23 mouse cellular contexts compared by ENCODE assay signal in the genomic region with DNA sequence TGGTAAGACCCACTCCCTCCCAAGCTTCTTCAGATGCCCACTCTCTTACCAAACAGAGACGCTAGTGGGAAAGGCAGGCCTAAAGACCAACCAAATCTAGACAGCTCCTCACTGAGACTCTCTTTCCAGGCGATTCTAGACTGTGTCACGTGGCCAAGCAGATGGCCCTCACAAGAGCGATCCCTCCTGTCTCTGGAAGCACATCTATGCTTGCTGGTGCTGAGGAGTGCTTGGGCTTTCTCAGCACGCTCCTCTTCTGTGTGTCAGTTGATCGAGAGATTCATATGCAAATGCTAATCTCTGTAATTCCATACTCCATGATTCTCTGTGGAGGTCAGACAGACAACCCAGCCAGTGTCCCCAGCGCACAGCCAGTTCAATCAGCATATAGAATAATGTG. TPM values are rescaled to one million over a fixed set of nuclear protein-coding genes. Genes with fewer than 3 reads are reported as not detected.
DNase-seq lines count a peak whose midpoint lies in the region; ATAC-seq and TF ChIP-seq lines count a peak whose summit lies in the region.
"Had no signal": no experiment of that assay in that cellular context is flagged by ENCODE, and none has a peak within 500 bp of the region (broad histone marks: within the 10 kb centered on the region; RNA-seq: fewer than 3 reads in every experiment).

No protein-coding gene starts in this region.

- peak; percentile 32; the same call in 1 of the 2 replicates for ATAC-seq in forebrain, postnatal 0 days
- no peak for ATAC-seq in forebrain, embryonic 16.5 days
- peak; percentile 73 for ATAC-seq in midbrain, embryonic 12.5 days (ENCODE audit: low FRiP score, low read depth)
- no peak for ATAC-seq in midbrain, postnatal 0 days (ENCODE audit: low FRiP score)
- ATAC-seq: forebrain, embryonic 15.5 days; hindbrain, embryonic 16.5 days; inflammation-experienced regulatory T-cells, adult 6 months; intestine, postnatal 0 days had no signal

- no peaks in the 10 kb centered on the region for H3K36me3 ChIP-seq in forebrain, postnatal 0 days (ENCODE audit: insufficient read depth)
- no peaks in the 10 kb centered on the region for H3K36me3 ChIP-seq in forebrain, embryonic 16.5 days (ENCODE audit: control insufficient read depth, insufficient read depth)
- H3K36me3 ChIP-seq in midbrain, embryonic 12.5 days, result no peaks in the 10 kb centered on the region
- H3K36me3 ChIP-seq in midbrain, postnatal 0 days (ENCODE audit: insufficient read depth, low read length), result no peaks in the 10 kb centered on the region
- H3K36me3 ChIP-seq: embryonic facial prominence, embryonic 12.5 days; forebrain, embryonic 15.5 days; hindbrain, embryonic 12.5 days had no signal

- TF ChIP-seq CTCF in forebrain, postnatal 0 days (IDR thresholded peaks at IDR 0.05; ENCODE audit: low read depth), result no peak
- TF ChIP-seq CTCF in midbrain, postnatal 0 days (IDR thresholded peaks at IDR 0.05), result no peak

- WGBS in forebrain, postnatal 0 days, result 48% methylated on average over 7 of the region's 7 CpGs
- 48% methylated on average over 7 of the region's 7 CpGs for WGBS in forebrain, embryonic 16.5 days
- 36% methylated on average over 7 of the region's 7 CpGs for WGBS in midbrain, embryonic 12.5 days
- 33% methylated on average over 7 of the region's 7 CpGs for WGBS in midbrain, postnatal 0 days

- no peaks in the 10 kb centered on the region for H3K4me1 ChIP-seq in forebrain, postnatal 0 days (ENCODE audit: insufficient read depth)
- H3K4me1 ChIP-seq in forebrain, embryonic 16.5 days (replicated peaks; ENCODE audit: control insufficient read depth, insufficient read depth, low read length), result no peaks in the 10 kb centered on the region
- H3K4me1 ChIP-seq in midbrain, embryonic 12.5 days, result peaks cover 5% of the 10 kb centered on the region
- H3K4me1 ChIP-seq in midbrain, postnatal 0 days (ENCODE audit: insufficient read depth, low read length), result no peaks in the 10 kb centered on the region
- H3K4me1 ChIP-seq: forebrain, embryonic 15.5 days had no signal

- no peak overlapping the region for H3K4me3 ChIP-seq in forebrain, postnatal 0 days (ENCODE audit: low read depth, low read length)
- H3K4me3 ChIP-seq in forebrain, embryonic 16.5 days (replicated peaks; ENCODE audit: low read length), result no peak overlapping the region
- no peak overlapping the region for H3K4me3 ChIP-seq in midbrain, embryonic 12.5 days
- H3K4me3 ChIP-seq in midbrain, postnatal 0 days (ENCODE audit: low read depth, low read length), result no peak overlapping the region
- H3K4me3 ChIP-seq: embryonic facial prominence, embryonic 12.5 days; forebrain, embryonic 15.5 days; hindbrain, embryonic 12.5 days had no signal

- DNase-seq in forebrain, postnatal 0 days, result no peak
- no peak for DNase-seq in midbrain, postnatal 0 days (ENCODE audit: low spot score)
- peak; percentile 18 for DNase-seq in ZHBTc4 (ENCODE audit: low read depth, low spot score)
- no peak for DNase-seq in adrenal gland, adult 18-20 months (ENCODE audit: low spot score in 2 of 2)
- no peak for DNase-seq in layer of hippocampus, postnatal 36 days
- DNase-seq: adrenal gland, postnatal 14 days; cerebellum, adult 2 months; cerebellum, postnatal 25 days; gastrocnemius, postnatal 36 days; heart, adult 11 months; heart, postnatal 10 days; heart, postnatal 4 days had no signal

- no peak overlapping the region for H3K9ac ChIP-seq in forebrain, postnatal 0 days
- no peak overlapping the region for H3K9ac ChIP-seq in forebrain, embryonic 16.5 days (replicated peaks; ENCODE audit: low read depth, low read length)
- H3K9ac ChIP-seq in midbrain, embryonic 12.5 days (replicated peaks), result no peak overlapping the region
- no peak overlapping the region for H3K9ac ChIP-seq in midbrain, postnatal 0 days (replicated peaks; ENCODE audit: low read length, poor library complexity, severe bottlenecking)
- H3K9ac ChIP-seq: embryonic facial prominence, embryonic 12.5 days; forebrain, embryonic 15.5 days; hindbrain, embryonic 12.5 days had no signal

- no peak overlapping the region for H3K4me2 ChIP-seq in forebrain, postnatal 0 days (ENCODE audit: low read depth)
- H3K4me2 ChIP-seq in forebrain, embryonic 16.5 days (ENCODE audit: low read length), result no peak overlapping the region
- no peak overlapping the region for H3K4me2 ChIP-seq in midbrain, embryonic 12.5 days (replicated peaks)
- H3K4me2 ChIP-seq in midbrain, postnatal 0 days (ENCODE audit: low read depth, low read length, poor library complexity, severe bottlenecking), result no peak overlapping the region
- H3K4me2 ChIP-seq: embryonic facial prominence, embryonic 12.5 days; forebrain, embryonic 15.5 days; hindbrain, embryonic 12.5 days had no signal

- no peak overlapping the region for H3K27ac ChIP-seq in forebrain, postnatal 0 days (ENCODE audit: low read depth, low read length)
- no peak overlapping the region for H3K27ac ChIP-seq in forebrain, embryonic 16.5 days (ENCODE audit: low read length)
- 0 out of 2 replicates have a peak overlapping the region, but pooled peaks have one; percentile 20 for H3K27ac ChIP-seq in midbrain, embryonic 12.5 days (replicated peaks)
- H3K27ac ChIP-seq in midbrain, postnatal 0 days (ENCODE audit: low read depth, low read length), result no peak overlapping the region
- H3K27ac ChIP-seq: embryonic facial prominence, embryonic 12.5 days; forebrain, embryonic 15.5 days; hindbrain, embryonic 12.5 days had no signal

- no peaks in the 10 kb centered on the region for H3K27me3 ChIP-seq in forebrain, postnatal 0 days (ENCODE audit: insufficient read depth, low read length)
- H3K27me3 ChIP-seq in forebrain, embryonic 16.5 days (replicated peaks; ENCODE audit: control insufficient read depth, insufficient read depth, low read length), result no peaks in the 10 kb centered on the region
- H3K27me3 ChIP-seq in midbrain, embryonic 12.5 days, result peaks cover 22% of the 10 kb centered on the region
- H3K27me3 ChIP-seq in midbrain, postnatal 0 days (ENCODE audit: insufficient read depth, low read length), result no peaks in the 10 kb centered on the region
- H3K27me3 ChIP-seq: embryonic facial prominence, embryonic 12.5 days; forebrain, embryonic 15.5 days; hindbrain, embryonic 12.5 days had no signal

- H3K9me3 ChIP-seq in forebrain, postnatal 0 days (ENCODE audit: low read length), result no peaks in the 10 kb centered on the region
- no peaks in the 10 kb centered on the region for H3K9me3 ChIP-seq in forebrain, embryonic 16.5 days (ENCODE audit: control insufficient read depth, low read length)
- H3K9me3 ChIP-seq in midbrain, embryonic 12.5 days, result no peaks in the 10 kb centered on the region
- H3K9me3 ChIP-seq in midbrain, postnatal 0 days (ENCODE audit: low read length), result no peaks in the 10 kb centered on the region
- H3K9me3 ChIP-seq: embryonic facial prominence, embryonic 12.5 days; forebrain, embryonic 15.5 days; hindbrain, embryonic 12.5 days had no signal

RNA-seq across cellular contexts. Expression of gene Capn8, which starts 26.7 kb away (rescaled TPM):
- total RNA-seq in forebrain, postnatal 0 days (2014; rRNA removed), result not detected in 2 replicates
- 0.12 TPM in 1 of 2 replicates, not detected in the other for polyA plus RNA-seq in forebrain, postnatal 0 days (2015; fragmentation: Nextera tagmentation; extraction: Ambion mirVana)
- 0.14 TPM in 1 of 2 replicates, not detected in the other for polyA plus RNA-seq in forebrain, embryonic 16.5 days (2015; fragmentation: Nextera tagmentation; extraction: Ambion mirVana)
- 0.06 and 0.16 TPM in 2 replicates for polyA plus RNA-seq in midbrain, embryonic 12.5 days (2016; fragmentation: Nextera tagmentation; extraction: Ambion mirVana)
- 0.28 TPM in 1 of 2 replicates, not detected in the other for total RNA-seq in midbrain, postnatal 0 days (2014; rRNA removed)
- 0.11 and 0.31 TPM in 2 replicates for polyA plus RNA-seq in midbrain, postnatal 0 days (2015; fragmentation: Nextera tagmentation; extraction: Ambion mirVana)
- under 1 TPM; 0.19 to 0.33 TPM for total RNA-seq in adrenal gland, adult 18-20 months (2021)
- not detected for total RNA-seq in layer of hippocampus, postnatal 36 days (2021)
- total RNA-seq: ES-E14; gastrocnemius, adult 8-10 months; gastrocnemius, postnatal 36 days; heart, postnatal 10 days; heart, postnatal 4 days had no signal
- polyA plus RNA-seq: heart, embryonic 14.5 days; hindbrain, embryonic 12.5 days; inflammation-experienced regulatory T-cells, adult 6 months had no signal

Comparison
In these comparisons a context has a peak if more than half of its experiments do, and no peak if none do; other contexts are left out.
1. ATAC-seq: peak in forebrain, postnatal 0 days (single experiment) and midbrain, embryonic 12.5 days (single experiment); none in forebrain, embryonic 16.5 days (single experiment) and midbrain, postnatal 0 days (single experiment).